Mouse (Mus musculus) c-Kit-positive CD71-positive TER-119-positive erythroid progenitor cells, embryonic 14.5 days (primary cell): ENCODE measurements around the gene Grin2a.
"Not testable (repeated sequence)": the region's sequence is repeated elsewhere in the genome, so short reads cannot be mapped to it uniquely, and the experiment has no call there.

Experiments used
- DNase-seq: peaks from one replicate; pipeline ENCODE4 v3.0.0-alpha.2; 2013; ENCODE audit warnings: low spot score

Grin2a gene

DNA sequence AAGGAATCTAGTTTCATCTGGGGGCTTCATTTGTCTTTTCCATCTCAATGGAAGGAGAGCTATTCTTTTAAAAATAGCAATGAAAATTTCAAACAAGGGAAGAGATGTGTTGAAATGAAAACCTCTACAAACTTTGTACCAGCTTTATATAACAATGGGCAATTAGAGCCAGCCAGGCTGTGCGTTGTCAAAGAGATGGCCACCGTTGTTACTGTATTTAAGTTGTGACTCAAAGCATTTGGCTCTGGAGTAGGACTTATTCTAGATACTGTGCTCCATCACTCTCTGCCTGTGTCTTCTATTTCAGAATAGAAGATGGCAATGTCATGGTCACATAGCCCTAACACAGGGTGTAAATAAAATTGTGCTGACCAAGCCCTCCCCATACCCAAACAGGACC is 371.0 kb downstream of the Grin2a start:
- no peak for DNase-seq

DNA sequence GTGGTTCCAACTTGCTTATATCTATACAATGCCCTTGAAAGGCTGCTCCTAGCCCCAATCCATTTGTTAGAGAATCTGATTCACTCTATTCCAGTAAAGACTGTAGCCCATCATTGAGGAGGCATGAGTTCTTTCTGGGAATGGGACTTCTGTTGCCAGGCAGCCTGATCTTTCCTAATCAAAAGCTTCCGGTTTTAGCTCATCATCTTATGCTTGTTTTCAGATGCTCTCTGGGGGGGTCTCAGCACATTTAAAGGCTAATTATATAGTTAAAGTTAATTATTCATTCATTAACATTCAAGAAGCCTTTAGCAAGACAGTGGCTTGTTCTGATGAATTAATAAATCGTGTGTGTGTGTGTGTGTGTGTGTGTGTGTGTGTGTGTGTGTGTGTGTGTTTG is 377.2 kb downstream of the Grin2a start:
- DNase-seq = no peak

DNA sequence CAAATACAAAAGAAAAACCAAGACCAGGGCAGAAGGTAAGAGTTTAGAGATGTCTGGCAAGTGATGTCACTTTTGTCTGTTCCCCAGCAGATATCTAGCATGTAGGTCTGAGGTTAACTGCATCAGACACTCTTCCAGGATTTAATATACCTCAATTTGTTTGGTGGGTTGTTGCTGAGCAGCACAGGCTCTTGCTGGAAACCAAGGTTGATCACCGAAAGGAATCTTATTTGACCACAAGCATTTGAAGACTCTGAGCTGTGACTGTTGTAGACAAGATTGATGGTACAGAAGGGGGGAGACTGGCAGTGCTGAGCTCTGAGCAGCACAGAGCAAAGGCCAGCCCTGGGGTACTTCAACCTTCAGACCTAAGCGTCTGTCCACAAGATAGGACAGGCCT is 378.1 kb downstream of the Grin2a start:
- no peak for DNase-seq

DNA sequence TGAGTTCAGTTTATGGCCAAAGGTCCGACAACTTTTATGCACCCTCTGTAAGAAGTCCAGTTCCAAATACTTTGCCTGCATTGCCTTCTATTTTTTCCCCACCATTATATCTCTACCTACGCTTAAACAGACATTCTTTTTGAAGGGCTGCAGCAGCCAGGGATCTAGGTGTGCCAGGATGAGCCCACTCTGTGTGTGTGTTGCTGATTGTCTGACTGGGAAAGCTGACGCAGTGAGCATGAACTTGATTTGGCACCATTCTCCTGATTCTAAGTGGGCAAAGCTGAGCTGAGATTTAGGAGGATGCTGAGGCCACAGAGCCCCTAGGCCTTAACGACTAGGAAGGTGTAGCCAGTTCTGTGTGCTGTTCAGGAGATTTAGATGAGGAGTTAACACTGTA is 378.6 kb downstream of the Grin2a start:
- DNase-seq = no peak

DNA sequence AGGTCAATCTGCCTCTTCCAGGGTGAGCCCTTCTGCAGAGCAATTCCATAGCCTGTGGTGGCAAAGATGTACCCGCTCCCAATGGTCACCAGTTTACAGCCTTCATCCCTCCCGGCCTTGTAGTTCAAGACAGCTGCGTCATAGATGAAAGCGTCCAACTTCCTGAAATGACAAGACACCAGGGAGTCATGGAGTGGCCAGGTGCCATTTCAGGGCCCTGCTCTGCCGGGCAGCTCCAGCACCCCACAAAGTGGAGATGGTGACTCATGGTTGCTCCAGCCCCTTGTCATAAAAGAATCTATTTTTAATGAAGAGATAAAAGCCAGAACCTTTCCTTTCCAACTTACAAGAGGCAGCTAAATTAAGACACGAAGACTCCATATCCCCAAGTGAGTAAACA is 382.8 kb downstream of the Grin2a start:
- not testable (repeated sequence) for DNase-seq

DNA sequence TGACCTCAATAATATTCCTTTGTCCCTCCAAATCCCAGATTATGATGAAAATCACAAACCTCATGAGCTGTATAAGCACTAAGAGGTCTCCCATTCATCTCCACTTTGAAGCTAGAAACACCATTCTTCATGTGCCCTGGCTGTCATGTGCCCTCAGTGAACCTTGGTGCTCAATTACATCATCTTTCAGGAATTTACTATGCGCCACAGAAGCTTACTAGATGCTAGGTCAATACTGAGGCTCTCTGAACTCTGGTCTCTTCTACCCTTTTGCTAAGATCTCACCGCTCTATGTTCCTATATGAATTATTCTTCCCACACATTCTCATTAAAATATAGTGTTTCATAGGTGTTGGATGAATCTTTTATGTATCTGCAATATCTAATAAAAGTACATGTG is 387.9 kb downstream of the Grin2a start:
- DNase-seq = no peak

DNA sequence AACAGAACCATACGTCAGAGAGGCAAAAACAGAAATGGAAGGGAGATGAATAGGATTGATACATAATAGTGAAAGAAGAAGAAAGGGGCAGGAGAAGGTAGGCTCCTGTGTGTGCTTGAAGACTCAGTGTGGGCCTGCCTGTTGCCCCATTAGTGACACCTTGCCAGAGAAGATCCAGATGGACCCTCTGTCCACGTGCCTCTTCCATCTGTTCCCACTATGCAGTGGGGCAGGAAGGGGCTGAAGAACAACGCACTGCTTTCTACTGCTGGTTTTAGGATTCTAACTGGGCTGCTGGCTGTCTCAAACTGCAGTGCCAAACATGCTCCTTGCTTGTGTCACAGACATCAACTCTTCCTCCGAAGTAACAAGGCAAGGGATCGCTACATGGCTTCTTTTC is 391.4 kb downstream of the Grin2a start:
- no peak for DNase-seq

DNA sequence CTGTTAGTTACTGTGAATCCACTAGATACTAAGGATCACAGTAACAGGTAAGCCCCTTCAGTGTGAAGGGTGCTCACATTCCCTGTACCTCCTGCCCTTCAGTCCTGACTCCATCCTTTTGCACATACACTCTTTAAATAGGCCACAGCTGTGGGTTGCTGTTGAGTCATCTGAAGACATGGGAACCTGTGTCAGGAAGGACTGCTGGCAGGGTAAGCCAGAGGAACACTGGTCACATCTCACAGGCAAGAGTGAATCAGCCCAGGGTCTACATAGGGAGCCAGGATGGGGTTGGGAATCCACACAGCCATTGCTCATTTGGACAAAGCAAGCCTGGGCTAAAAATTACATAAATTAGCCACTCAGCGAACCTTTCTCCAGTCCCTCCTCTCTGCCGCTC is 392.8 kb downstream of the Grin2a start:
- DNase-seq = no peak

DNA sequence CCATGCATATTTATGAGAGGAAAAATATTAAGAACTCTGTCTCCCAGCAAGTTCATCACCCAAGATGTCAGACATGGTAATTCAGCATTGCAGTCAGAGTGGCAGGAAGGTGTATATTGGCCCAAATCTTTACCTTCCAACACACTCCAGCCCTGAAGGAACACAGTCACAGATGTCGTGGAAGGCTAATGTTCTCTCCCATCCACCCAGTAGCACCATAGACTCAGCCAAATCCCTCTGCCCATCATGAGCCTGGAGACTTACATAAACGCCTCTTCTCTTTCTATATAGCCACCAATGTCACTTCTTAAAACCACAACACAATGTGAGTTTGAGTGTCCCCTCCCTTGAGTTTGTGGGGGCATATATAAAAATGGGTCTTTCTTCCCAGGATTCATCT is 406.2 kb downstream of the Grin2a start:
- no peak for DNase-seq

DNA sequence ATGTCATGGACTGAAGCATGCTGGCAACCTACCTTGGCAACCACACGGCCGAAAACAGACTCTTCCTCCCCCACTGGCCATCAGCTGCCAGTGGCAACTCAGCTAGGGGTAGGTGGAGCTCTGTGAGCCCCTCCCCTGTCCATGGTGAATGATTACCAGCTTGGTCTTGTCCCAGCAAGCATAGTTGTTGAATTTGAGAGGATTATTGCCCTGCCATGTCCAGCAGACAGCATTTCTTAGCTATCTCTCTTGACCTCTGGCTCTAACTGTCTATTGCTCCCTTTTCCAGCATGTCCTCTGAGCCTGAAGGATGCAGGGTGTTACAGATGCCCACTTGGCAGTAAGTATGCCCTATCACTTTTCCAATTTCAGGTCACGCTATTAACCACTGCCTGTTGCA is 406.9 kb downstream of the Grin2a start:
- DNase-seq = no peak

DNA sequence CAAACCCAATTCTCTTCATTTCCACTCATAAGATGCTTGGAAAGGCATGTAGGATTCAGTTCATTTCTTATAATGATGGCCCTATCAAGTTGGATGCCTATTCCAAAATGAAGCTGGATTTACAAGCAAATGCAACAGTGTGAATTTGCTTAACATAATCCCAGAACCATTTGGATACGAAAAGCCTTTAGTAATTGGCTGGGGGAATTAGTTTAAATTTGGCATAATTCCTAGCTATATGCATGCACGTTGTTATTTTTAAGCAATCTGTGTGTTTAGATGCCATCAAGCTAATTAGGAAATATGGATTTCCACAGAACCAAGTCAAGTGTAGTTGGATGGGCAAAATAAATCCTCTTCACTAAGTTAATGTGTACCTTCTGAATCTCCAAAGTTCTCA is 411.4 kb downstream of the Grin2a start:
- DNase-seq = no peak

DNA sequence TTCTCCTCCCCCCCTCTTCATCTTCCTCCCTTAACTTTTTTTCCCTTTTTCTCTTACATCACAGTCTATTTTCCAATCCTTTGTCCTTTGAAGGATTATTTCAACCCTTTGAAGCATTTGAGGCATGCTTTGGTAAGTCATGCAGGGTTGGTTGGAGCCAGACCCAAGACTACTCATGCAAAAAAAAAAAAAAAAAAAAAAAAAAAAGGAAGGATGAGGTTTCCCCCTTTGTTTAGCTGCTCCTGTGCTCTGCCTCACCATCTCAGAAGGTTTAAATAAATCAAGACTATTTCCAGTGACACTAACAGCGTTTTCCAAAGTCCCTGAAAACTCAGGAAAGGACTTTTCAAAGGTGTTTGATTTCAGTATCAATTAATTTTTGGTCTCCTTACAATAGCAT is 423.6 kb downstream of the Grin2a start:
- no peak for DNase-seq

DNA sequence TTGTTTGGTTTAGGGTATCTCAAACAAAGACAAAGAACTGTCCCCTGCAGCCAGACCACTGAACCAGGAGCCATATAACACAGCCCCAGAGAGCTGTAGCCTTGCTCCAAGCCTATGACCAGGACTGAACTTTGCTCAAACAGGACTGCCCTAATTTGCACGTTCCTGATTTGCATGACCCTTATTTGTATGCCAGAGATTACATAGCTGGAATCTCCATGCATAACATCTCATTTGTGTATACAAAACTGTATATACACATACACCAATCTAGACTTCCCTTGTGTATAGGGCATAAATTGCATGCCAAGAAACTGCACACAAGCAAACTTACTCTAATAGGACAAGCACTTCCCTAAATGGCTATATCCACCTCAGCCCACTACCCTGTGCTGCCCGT is 428.1 kb downstream of the Grin2a start:
- DNase-seq = no peak

DNA sequence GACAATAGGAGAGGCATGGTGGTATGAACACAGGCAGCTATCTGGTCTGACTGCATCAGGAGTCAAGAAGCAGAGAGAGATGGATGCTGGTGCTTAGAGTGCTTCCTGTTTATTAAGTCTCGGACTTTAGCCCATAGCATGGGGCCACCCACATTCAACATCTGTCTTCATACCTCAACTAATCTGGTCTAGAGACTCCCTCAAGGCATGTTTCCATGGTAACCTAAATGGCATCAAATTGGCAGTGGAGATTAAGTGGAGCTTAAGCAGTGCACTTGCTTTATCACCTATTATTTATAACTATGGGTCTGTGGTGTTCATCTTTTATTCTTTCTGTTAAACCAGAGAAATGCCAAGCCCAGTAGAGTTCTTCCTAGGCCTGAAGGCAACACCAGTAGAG is 433.5 kb downstream of the Grin2a start:
- DNase-seq = no peak

DNA sequence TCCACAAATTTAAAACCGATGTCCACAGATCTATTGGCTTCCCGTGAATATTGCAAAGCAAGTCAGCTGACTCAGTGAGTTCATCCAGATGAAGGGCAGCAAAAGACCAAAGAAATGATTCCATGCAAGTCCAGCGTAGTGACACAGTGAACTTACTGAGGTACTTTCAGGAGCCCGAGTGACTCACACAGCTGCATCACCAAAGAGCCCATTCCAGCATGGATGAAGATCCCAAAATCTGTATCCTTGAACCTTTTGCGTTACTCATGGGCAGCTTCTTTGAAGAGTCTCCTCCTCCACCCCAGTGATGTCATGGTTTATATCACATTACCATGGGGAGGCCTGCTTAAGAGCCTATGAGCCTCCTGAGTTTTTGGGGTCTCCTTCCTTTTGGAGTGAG is 460.2 kb downstream of the Grin2a start:
- no peak for DNase-seq

DNA sequence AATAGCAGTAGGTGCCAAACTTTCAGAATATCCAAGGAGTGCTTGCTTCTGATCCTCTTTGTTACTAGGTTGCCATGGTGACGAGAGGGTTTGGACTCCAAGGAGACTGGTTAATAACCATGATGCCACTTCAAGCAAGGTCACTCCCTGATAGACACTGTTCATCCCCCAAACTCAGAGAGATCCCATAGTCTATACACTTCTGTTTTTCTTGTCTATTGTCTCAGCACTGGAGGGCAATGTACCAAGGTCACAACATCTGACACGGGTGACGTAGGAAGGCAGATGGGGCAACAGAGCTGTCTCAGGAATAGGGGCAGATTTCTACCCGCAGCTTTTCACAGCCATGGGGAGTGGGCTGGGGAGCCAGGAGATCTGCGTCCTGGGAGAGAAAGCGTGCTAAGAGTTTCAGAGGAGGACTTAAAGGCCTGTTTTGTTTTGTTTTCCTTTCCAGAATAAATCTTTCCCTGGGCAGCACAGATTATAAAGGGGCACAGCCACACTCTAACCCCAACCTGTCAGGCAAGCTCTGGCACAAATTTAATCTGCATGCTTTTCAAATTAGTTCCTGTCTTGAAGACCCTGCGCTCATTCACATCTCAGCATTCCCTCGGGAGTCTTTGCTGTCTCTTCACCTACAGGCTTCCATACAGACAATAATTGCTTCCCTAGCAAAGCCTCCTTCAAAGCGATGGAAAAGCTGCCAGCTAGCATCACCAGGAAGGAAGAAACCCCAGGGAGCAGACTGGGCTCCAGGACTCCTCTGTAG is 461.6 kb downstream of the Grin2a start:
- DNase-seq = no peak

DNA sequence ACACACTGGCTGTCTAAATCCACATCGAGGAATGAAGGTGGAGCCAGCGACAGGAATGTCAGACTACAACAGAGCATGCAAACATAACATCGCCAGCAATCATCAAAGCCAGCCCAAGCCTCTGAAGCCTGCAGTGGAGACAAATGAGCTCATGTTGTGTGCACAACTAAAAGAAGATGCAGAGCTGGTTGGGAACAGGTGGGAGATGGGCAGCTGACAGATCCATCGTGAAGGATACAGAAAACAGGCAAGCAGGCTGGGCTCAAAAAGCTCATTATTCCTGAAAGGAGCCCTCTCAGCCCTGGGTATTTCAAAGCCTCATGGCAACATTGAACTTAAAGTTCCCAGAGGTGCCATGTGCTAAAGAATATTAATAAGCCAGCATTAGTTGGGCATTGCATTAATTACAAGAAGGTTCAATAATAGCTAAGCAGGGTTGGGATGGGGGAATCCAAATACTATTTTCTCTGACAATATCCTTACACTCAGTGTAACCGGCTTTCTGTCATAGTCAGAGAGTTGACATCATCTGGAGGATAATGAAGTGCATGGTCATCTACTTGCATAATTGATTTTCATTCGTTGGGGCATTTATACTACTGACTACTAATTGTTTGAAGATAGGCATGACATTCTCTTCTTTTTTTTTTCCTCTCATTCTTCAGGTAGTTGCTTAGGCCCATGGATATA is 462.4 kb downstream of the Grin2a start:
- no peak for DNase-seq

DNA sequence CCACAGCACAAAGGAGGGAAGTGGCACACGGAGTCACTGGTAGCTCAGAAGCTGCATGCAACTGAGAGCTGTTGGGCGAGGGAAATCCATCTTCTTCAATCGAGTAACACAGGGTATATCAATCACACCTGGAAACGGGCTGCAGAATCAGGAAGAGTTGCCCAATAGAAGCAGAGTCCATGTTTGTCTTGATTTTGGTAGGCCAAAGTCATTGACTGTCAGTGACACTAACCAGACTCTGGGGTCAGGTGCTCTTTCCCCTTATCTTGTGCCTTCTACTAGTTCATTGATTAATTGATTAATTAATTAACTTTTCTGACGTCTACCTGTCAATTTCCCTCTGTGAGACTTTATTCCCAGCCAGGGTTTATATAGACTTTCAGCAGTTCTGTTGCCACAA is 468.1 kb downstream of the Grin2a start:
- DNase-seq = no peak

DNA sequence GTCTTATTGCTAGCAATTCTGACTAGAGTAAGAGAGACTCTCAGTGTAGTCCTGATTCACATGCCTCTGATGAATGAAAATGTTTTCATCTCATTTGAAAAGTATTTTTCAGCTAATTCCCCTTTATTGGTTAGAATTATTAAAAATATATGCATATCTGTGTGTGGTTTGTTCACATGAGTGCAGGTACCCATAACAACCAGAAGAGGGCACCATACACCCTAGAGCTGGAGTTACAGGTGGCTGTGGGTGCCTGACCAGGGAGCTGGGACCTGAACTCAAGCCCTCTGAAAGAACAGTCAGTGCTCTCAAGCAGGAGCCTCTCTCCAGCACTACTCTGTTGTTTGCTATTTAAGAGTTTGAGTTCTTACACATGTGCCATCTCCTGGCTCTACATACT is 472.0 kb downstream of the Grin2a start:
- no peak for DNase-seq
